Mouse (Mus musculus): Measurements from ENCODE around the gene Pigw.

The Pigw gene

DNA sequence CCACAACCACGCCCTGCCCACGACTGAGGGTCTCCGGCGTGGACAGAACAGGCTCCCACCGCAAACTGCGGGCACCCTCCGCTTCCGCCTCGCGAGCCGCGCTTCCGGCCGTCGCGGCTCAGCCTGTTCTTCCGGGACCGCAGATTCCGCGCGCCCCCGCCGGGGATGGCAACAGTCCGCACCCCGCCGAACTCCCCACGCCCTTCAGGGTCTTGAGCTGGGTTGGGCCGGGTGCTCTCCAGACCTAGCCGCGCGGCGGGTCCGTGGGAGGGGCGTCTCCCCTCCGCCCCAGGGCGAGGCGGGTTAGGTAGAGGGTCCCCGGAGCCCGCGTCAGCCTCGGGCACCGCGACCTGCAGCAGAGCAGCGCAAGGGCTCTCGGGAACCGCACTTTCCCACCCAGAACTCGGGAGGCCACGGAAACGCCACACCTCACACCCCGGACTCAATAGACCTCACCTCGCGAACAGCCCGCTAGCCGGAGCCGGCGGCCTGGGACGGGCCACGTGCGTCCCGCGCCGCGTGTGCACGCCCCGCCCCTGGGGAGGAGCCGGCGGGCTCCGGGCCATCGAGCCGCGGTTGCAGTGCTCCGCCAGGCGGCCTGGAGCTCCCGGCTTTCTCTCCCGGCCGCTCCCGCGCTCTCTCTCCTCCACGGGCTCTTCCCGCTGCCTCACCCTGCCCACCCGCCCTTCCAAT is at the start of gene Pigw, which contains the start of gene Myo19:
Gene Pigw (minus strand): TSS at position 514 of the 693 bp plus-strand sequence.
Gene Myo19 (plus strand): TSS at position 377 of the 693 bp plus-strand sequence.
- TF ChIP-seq GATA4 (IDR thresholded peaks at IDR 0.05; ENCODE audit: insufficient replicate concordance, low read length), result no peak

DNA sequence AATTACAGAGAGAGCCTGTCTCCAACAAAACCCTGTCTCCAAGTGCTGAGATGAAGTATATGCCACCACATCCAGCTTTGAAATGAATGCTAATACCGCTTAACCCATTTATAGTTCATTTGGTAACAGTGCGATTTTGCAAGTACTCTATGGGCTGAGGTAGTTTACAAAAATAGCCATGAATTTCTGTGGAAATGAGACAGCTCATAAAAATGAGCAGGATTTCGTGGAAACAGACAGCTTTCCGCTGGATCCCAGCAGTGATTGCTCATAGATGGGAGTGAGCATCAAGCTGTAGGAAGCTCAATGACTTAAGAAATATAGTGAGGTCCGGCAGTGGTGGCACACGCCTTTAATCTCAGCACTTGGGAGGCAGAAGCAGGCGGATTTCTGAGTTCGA is 40.9 kb upstream of the Pigw start:
- TF ChIP-seq GATA4 (IDR thresholded peaks at IDR 0.05; ENCODE audit: insufficient replicate concordance, low read length), result no peak

DNA sequence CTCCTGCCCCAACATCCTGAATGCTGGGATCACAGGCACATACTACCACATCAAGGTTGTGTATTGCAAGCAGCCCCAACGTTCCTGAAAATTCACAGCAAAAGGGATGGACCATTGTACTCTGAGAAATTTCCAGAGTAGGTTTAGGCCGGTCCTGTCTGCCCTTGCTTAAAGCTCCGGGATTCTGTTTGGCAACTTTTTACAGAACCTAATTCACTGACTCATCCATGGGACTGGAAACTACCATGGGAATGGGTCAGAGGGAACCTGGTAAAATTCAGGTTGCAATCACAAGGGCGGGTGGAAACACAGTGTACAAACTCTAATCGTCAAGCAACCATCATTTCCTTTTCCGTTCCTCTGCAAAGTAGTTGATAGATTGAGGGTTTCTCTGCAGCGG is 39.9 kb upstream of the Pigw start:
- TF ChIP-seq GATA4 (IDR thresholded peaks at IDR 0.05; ENCODE audit: insufficient replicate concordance, low read length), result no peak

DNA sequence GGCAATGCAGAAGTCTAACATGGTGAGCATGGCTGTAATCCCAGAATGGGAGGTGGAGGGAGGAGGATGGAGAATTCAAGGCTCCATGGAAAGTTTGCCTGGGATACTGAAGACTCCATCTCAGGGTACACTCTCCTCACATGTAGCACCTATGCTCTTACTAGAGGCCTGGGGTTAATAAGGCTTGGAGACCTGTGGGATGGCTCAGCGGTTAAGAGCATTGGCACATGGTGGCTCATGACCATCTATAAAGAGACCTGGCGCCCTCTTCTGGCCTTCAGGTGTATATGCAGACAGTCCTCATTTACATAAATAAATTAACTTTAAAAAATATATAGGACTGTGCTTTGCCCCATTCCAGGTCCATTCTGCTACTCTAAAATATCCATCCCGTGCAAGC is 39.2 kb upstream of the Pigw start:
- TF ChIP-seq GATA4 (IDR thresholded peaks at IDR 0.05; ENCODE audit: insufficient replicate concordance, low read length), result no peak

DNA sequence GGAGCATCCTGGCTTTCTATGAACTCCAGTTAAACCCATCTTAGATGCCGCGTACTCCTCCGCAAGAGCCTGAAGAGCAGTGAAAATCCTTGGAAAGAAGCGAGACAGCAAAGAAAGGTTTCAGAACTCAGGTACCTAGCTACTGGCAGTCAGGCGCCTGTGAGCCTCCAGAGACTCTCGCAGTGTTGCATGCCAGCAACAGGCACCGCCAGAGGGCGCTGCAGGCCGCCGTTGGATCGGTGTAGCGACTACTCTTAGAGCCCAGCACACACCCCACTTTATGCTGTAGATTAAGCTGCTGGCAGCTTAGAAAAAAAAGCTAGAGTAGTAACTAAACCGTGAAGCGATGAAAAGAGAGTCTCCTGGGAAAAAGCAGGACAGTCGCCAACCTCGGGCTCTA is 38.3 kb upstream of the Pigw start:
- TF ChIP-seq GATA4 (IDR thresholded peaks at IDR 0.05; ENCODE audit: insufficient replicate concordance, low read length), result no peak

DNA sequence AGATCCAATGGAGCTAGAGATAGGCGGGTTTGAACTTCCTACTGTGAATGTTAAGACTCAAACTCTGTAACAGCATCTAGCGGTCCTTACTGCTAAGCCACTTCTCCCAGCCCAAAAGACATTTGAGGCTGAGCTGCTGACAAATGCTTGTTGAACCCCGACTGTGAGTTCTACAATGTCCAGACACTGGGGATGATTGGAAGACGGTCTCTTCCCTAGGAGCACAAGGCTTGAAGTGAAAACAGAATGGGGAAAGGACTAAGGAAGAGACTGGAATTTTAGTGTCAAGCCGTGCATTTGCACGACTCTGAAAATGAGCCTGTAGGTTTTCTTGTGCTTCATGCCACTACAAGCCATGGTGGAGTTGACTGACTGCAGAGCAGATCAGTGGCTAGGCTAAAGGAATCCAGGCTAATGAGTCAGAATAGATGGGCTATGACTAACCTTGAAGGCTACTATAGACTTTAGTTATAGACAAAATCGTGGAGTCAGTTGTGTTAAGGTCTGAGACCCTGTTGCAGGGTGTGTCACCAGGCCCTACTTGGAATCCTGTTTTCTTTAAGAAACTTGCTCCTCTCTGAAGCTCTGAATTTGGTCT is 36.7 kb upstream of the Pigw start:
- TF ChIP-seq GATA4 (IDR thresholded peaks at IDR 0.05; ENCODE audit: insufficient replicate concordance, low read length), result no peak

DNA sequence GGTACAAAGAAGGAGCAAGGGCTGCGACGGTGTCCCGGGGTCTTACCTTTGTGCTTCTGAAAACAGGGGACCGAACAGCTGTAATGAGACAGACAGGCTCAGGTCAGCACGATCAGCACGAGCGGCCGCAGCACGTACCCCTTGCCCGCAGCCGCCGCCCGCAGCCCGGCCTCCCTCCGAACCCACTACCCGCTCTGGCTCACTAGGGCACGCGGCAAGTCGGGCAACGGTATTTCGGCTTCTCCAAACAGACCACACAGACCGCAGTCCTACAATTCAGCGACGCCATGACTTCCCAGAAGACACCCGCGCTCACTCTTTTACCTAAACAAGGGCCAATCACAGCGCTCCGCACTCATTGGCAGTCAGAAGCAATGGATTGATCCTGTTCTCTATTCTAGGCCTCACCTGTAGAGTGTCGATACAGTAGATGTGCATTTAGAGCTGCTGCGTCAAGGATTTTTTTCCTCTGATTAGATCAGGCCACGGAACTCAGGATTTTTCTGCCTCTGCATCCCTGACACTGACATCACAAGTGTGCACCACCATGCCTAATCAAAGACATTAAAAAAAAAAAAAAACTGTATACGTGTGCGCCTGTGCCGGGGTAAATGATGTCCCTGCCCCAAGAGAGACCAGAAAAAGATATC is 36.1 kb upstream of the Pigw start, which contains the start of gene Znhit3:
Gene Znhit3 (minus strand): TSS at position 314 of the 650 bp plus-strand sequence.
- TF ChIP-seq GATA4 (IDR thresholded peaks at IDR 0.05; ENCODE audit: insufficient replicate concordance, low read length), result no peak

DNA sequence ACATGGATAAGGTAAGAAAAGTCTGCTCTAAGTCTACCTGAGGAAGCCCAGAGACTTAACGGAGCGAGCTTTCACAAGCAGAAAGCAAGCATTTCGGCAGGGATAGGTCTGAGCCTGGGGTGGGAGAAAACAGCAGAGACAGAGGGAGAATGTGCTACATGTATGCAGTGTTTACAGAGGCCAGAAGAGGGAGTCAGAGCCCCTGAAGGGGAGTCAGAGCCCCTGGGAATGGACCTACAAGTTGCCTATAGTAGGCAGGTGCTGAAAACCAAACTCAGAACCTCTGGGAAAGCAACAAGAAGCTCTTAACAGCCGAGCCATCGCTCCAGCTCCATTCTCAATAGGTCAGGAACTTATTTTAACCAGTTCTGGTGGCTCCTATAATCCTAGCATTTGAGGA is 34.6 kb upstream of the Pigw start:
- no peak for TF ChIP-seq GATA4 (IDR thresholded peaks at IDR 0.05; ENCODE audit: insufficient replicate concordance, low read length)

DNA sequence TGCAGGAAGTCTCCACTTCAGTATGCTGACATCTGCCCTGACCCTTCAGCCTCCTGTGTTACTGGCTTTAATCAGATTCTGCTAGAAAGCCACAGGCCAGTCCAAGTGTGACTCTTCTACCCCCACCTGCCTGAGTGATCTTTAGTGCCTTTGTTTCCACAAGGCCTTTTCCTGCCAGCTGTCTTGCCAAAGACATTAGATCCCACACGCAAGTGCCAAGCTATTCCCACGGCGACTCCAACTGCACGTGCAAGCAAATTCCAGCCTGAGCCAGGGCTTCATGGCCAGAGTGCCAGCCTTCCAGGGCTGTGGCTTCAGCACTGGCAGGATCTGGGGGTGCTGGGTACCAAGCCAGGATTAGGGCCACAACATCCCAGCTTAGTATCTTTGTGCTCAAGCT is 30.3 kb upstream of the Pigw start:
- TF ChIP-seq GATA4 (IDR thresholded peaks at IDR 0.05; ENCODE audit: insufficient replicate concordance, low read length), result no peak

DNA sequence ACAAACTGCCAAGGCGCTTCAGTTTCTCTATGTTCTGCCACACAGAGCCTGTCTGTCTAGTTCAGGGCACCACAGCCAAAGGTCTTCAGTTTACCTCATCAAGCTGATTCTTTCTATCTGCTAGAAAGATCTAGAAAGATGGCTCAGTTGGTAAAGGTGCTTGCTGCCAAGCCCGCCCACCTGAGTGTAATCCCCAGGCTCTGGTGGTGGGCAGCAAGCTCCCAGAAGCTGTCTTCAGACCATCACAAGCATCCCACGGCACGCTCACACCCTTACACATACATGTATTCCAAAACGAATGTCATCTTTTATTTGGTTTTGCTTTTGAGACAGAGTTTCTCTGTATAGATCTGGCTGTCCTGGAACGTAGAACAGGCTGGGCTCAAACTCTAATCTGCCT is 28.4 kb upstream of the Pigw start:
- TF ChIP-seq GATA4 (IDR thresholded peaks at IDR 0.05; ENCODE audit: insufficient replicate concordance, low read length), result no peak

DNA sequence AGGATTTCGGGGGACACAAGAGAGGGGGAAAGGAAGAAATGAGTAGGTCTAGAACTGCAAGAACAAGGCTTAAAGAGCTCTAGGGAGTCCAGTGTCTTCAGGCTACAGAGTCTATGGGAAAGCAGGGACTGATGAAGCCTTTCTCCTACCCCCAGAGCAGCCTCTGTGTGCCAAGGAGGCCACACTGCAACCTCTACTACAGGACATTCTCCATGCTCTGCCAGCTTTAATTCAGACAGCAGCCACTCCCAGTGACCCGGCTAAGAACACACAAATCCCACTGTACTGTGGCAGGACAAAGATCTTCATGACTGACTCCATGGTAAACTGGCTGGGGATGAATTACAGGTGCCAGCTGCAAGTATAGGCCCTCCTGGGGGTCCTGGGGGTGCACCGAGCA is 27.0 kb upstream of the Pigw start:
- TF ChIP-seq GATA4 (IDR thresholded peaks at IDR 0.05; ENCODE audit: insufficient replicate concordance, low read length), result no peak

DNA sequence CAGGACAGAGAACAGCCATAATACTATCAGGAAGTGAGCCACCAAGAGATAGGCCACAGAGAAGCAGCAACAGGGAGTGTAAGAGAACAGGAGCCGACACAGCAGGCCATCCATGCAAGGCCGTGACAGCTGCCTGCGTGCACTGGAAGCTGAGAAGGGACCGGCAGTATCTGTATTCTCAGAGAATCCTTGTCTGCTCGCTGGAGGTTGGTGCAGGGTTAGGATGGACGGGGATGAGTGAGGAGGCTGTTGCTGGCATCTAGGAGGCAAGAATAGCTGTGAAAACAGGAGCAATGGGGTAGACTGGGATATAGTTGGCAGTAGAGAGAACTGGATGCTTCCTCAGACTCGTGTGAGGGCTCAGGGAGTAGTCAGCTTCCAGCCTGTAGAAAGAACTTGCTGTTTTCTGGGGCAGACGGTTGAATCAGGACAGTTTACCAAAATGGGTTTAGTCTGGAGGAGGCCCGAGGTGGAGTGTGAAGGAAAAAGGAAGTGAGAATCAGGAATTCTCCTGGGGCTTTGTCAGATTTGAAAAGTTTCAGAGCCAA is 24.6 kb upstream of the Pigw start:
- no peak for TF ChIP-seq GATA4 (IDR thresholded peaks at IDR 0.05; ENCODE audit: insufficient replicate concordance, low read length)

DNA sequence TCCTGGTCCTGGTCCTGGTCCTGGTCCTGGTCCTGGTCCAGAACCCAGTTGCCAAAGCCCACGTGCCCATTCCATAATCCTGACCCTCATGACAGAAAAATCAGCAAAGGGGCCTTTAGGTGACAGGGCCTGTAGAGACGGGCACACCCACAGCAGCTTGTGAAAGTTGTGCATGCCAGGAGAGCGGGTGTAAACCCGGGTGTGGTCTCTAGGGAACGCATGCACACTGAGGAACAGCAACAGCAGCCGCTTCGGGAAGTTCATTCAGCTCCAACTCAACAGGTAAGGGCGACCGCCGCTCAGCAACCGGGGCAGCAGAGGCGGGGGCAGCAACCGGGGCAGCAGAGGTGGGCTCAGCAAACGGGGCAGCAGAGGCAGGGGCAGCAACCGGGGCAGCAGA is 13.0 kb upstream of the Pigw start:
- no peak for TF ChIP-seq GATA4 (IDR thresholded peaks at IDR 0.05; ENCODE audit: insufficient replicate concordance, low read length)

DNA sequence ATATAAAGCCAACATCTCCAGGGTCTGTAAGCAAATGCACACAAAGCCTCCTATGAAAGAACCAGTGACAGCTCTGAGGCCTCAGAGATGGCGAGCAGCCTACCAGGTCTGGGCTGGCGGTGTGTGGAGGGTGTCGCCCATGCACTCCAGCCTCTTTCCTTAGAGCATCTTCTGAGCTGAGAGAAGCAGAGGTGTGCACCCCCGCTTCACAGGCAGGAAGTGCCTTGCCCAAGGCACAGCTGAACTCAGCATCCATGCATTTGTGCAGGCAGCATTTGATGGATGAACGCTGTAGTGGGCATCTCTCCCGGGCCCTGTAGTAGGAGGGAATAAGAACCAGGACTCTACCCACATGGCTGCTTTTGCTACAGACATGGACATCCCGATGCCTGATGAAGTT is 11.6 kb upstream of the Pigw start:
- no peak for TF ChIP-seq GATA4 (IDR thresholded peaks at IDR 0.05; ENCODE audit: insufficient replicate concordance, low read length)

DNA sequence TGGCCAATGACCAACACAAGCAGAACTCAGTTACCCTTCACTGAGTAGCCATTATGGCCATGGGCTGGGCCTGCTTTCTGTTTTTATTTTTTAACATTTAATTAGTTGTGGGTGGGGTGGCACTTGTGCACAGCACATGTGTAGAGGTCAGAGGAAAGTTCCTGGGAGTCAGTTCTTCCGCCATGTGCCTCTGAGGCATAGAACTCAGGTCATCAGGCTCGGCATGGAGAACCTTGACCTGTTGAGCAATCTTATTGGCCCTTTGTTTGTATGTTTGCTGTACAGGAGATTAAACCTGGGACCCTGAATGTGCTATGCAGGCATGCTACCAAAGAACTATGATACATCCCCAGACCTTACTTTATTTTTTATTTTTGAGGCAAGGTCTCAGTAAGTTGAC is 9.4 kb upstream of the Pigw start:
- peak; percentile 12; the same call in 1 of the 2 replicates for TF ChIP-seq GATA4 (IDR thresholded peaks at IDR 0.05; ENCODE audit: insufficient replicate concordance, low read length)

DNA sequence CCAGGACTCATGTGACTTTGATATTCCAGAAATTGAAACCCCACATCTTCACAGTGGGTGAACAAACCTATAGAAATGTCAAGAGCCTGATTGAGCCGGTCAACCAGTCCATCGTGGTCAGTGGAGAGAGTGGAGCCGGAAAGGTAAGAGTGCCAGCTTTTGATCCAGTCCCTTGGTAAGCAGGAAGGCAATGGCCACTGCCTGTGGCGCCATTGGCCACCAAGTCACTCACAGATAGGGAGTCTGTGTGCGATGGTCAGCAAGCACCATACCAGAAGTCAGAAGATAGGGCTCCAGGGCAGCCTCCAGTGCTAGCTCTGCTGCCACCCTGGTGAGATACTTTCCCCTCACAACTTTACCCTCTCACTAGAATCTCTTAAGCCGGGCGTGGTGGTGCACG is 7.9 kb upstream of the Pigw start:
- TF ChIP-seq GATA4 (IDR thresholded peaks at IDR 0.05; ENCODE audit: insufficient replicate concordance, low read length), result no peak
